Comparison of ENCODE assay signal across 8 mouse cellular contexts in the genomic region with DNA sequence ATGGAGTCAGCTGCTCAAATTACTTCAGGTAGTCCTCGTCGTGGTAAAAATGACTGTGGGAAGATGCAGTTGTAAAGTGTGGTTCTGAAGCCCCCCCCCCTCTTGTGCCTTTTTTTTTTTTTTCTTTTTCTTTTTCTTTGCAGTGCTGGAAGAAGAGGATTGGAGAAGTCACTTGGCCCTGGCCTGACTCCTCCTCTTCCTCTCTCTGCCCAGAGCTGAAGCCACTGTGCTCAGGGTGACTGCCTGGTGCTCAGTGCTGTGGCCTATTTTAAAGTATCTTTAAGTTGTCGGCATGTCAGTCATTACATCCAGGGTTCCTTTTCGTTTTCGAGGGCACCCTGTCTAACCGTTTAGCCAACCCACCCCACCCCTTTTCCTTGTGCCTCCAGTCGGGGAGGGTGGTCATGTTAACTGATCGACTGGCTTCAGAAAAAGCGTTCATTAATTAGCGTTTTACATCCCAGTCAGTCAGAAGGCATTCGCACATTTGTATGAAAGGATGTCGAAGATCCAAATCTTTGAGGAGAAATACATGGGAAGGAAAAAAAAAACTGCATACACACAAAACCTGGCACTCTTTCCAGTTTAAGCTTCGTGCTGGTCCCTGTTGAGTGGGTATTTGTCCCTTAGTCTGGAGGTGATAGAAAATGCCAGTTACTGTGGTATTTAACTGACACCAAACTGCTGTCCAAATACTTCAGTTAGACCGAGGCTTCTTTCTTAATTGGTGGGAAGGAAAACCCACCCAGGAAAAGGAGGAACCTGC.
DNase-seq lines count a peak whose midpoint lies in the region; ATAC-seq and TF ChIP-seq lines count a peak whose summit lies in the region.

No protein-coding gene starts in this region.

- H3K4me1 ChIP-seq in thymus, adult 2 months (replicated peaks; ENCODE audit: control insufficient read depth, insufficient read depth, low read length): peaks cover 27% of the 10 kb centered on the region
- peaks cover 84% of the 10 kb centered on the region for H3K4me1 ChIP-seq in erythroblast, embryonic 14.5 days (ENCODE audit: control insufficient read depth)
- H3K4me1 ChIP-seq in limb, embryonic 11.5 days (ENCODE audit: control insufficient read depth, insufficient read depth, low read length): peaks cover 15% of the 10 kb centered on the region

- no peak for TF ChIP-seq CTCF in thymus, adult 2 months (IDR thresholded peaks at IDR 0.05; ENCODE audit: borderline replicate concordance, control insufficient read depth, extremely low read depth, insufficient read depth, low read length, poor library complexity)

- no peaks in the 10 kb centered on the region for H3K27me3 ChIP-seq in thymus, adult 2 months (ENCODE audit: control insufficient read depth, insufficient read depth, low read length)
- H3K27me3 ChIP-seq in erythroblast, embryonic 14.5 days (ENCODE audit: control insufficient read depth): no peaks in the 10 kb centered on the region
- no peaks in the 10 kb centered on the region for H3K27me3 ChIP-seq in limb, embryonic 11.5 days (ENCODE audit: control insufficient read depth, insufficient read depth, low read length)
- no peaks in the 10 kb centered on the region for H3K27me3 ChIP-seq in myocyte (ENCODE audit: control insufficient read depth, insufficient read depth, insufficient read length)

- peak overlapping the region; percentile 77 for H3K27ac ChIP-seq in thymus, adult 2 months (ENCODE audit: control insufficient read depth, insufficient read depth, low read length)
- no peak overlapping the region for H3K27ac ChIP-seq in limb, embryonic 11.5 days (replicated peaks; ENCODE audit: low read depth, low read length)

- WGBS in thymus, adult 2 months: 6% methylated on average over 14 of the region's 14 CpGs
- WGBS in limb, embryonic 11.5 days: 21% methylated on average over 14 of the region's 14 CpGs

- TF ChIP-seq POLR2A in thymus, adult 2 months (IDR thresholded peaks at IDR 0.05; ENCODE audit: control insufficient read depth, extremely low read depth, insufficient read depth, low read length, poor library complexity): no peak
- TF ChIP-seq POLR2A in myocyte (IDR thresholded peaks at IDR 0.05; ENCODE audit: insufficient read length, low read depth): peak; percentile 35

- ATAC-seq in limb, embryonic 11.5 days (ENCODE audit: insufficient number of reproducible peaks, low FRiP score, low TSS enrichment, low read depth): no peak

- DNase-seq in thymus, adult 2 months: no peak
- DNase-seq in thymus, adult 18-20 months: no peak
- DNase-seq in limb, embryonic 11.5 days (ENCODE audit: low spot score): no peak
- no peak for DNase-seq in layer of hippocampus, postnatal 25 days (ENCODE audit: extremely low spot score in 1 of 2, low spot score in 1 of 2)
- no peak for DNase-seq in cerebellum, adult 9-10 months
- DNase-seq in adrenal gland, postnatal 4 days (ENCODE audit: low spot score in 2 of 2): no peak

- H3K9ac ChIP-seq in limb, embryonic 11.5 days (ENCODE audit: low read length): no peak overlapping the region

- peak overlapping the region; percentile 40 for H3K4me3 ChIP-seq in thymus, adult 2 months (ENCODE audit: control insufficient read depth, insufficient read depth, low read length)
- peak overlapping the region; percentile 71 for H3K4me3 ChIP-seq in erythroblast, embryonic 14.5 days (replicated peaks)
- H3K4me3 ChIP-seq in limb, embryonic 11.5 days (ENCODE audit: low read depth, low read length): peak overlapping the region; percentile 17; the same call in 1 of the 2 replicates
- H3K4me3 ChIP-seq in myocyte: peak overlapping the region; percentile 30

- H3K79me2 ChIP-seq in myocyte (ENCODE audit: control insufficient read depth, insufficient read depth): peaks cover 89% of the 10 kb centered on the region

- H3K9me3 ChIP-seq in erythroblast, embryonic 14.5 days (ENCODE audit: control insufficient read depth, low read length): no peaks in the 10 kb centered on the region
- no peaks in the 10 kb centered on the region for H3K9me3 ChIP-seq in limb, embryonic 11.5 days (ENCODE audit: control insufficient read depth, low read length)

- H3K36me3 ChIP-seq in thymus, adult 2 months (ENCODE audit: control insufficient read depth, insufficient read depth, low read length): no peaks in the 10 kb centered on the region
- H3K36me3 ChIP-seq in erythroblast, embryonic 14.5 days (ENCODE audit: control insufficient read depth): no peaks in the 10 kb centered on the region
- H3K36me3 ChIP-seq in limb, embryonic 11.5 days (ENCODE audit: control insufficient read depth, insufficient read depth, low read length): no peaks in the 10 kb centered on the region
- peaks cover 3% of the 10 kb centered on the region for H3K36me3 ChIP-seq in myocyte (ENCODE audit: control insufficient read depth, insufficient read depth)

- peak overlapping the region; percentile 64 for H3K4me2 ChIP-seq in limb, embryonic 11.5 days (ENCODE audit: low read depth, severe bottlenecking)
- peak overlapping the region; percentile 99 for H3K4me2 ChIP-seq in myocyte (ENCODE audit: low read depth)

- H3ac ChIP-seq in myocyte (ENCODE audit: control insufficient read depth, insufficient read length): no peak overlapping the region

TF ChIP-seq in myocyte, 11 proteins besides CTCF, POLR2A, EP300 and RAD21:
- no peak for TF ChIP-seq MYOG (IDR thresholded peaks at IDR 0.05; ENCODE audit: control insufficient read depth in 1 of 3, insufficient read depth in 1 of 3, insufficient read length in 2 of 3, low read depth in 2 of 3)
- peak; percentile 55 for TF ChIP-seq POLR2AphosphoS2 (IDR thresholded peaks at IDR 0.05; ENCODE audit: insufficient read length, low read depth)
TF ChIP-seq in myocyte: peak in this region for 1.

Comparison
In these comparisons a context has a peak if more than half of its experiments do, and no peak if none do; other contexts are left out.
1. H3K4me3 ChIP-seq: peak in every context shown above with its lines; median percentile 71 in erythroblast, embryonic 14.5 days; 40 in thymus, adult 2 months; 30 in myocyte; 17 in limb, embryonic 11.5 days.